Mouse (Mus musculus) forebrain, embryonic 16.5 days (tissue): ENCODE measurements around the gene Col5a3. TPM values are rescaled to one million over a fixed set of nuclear protein-coding genes. Genes with fewer than 3 reads are reported as not detected.
"Not testable (repeated sequence)": the region's sequence is repeated elsewhere in the genome, so short reads cannot be mapped to it uniquely, and the experiment has no call there.

Experiments
- ATAC-seq: fragments of 200-750 bp; cut with Nextera tagmentation; 2 replicates; pipeline ENCODE4 v1.8.0; 2017; ENCODE audit warnings: mild to moderate bottlenecking, moderate library complexity
- H3K27ac ChIP-seq: fragments of 300-500 bp; sonication (generic); 2 replicates; pipeline ENCODE4 v1.5.1; 2014; ENCODE audit warnings: low read length, control low read depth
- H3K27me3 ChIP-seq: fragments of 300-500 bp; sonication (generic); replicated peaks from 2 replicates; pipeline ENCODE4 v1.6.1; 2014; ENCODE audit warnings: low read length; ENCODE audit not compliant: control insufficient read depth, insufficient read depth
- H3K36me3 ChIP-seq: fragments of 300-500 bp; sonication (generic); 2 replicates; pipeline ENCODE4 v1.6.1; 2014; ENCODE audit not compliant: control insufficient read depth, insufficient read depth
- H3K4me1 ChIP-seq: fragments of 300-500 bp; sonication (generic); replicated peaks from 2 replicates; pipeline ENCODE4 v1.6.1; 2014; ENCODE audit warnings: low read length; ENCODE audit not compliant: control insufficient read depth, insufficient read depth
- H3K4me2 ChIP-seq: fragments of 300-500 bp; sonication (generic); 2 replicates; pipeline ENCODE4 v1.6.1; 2014; ENCODE audit warnings: mild to moderate bottlenecking, low read length, control low read depth
- H3K4me3 ChIP-seq: fragments of 300-500 bp; sonication (generic); replicated peaks from 2 replicates; pipeline ENCODE4 v1.5.1; 2014; ENCODE audit warnings: mild to moderate bottlenecking, low read length, control low read depth
- H3K9ac ChIP-seq: fragments of 300-500 bp; sonication (generic); replicated peaks from 2 replicates; pipeline ENCODE4 v1.6.1; 2014; ENCODE audit warnings: low read depth, low read length, control low read depth
- H3K9me3 ChIP-seq: fragments of 300-500 bp; sonication (generic); 2 replicates; pipeline ENCODE4 v1.6.1; 2016; ENCODE audit warnings: low read length; ENCODE audit not compliant: control insufficient read depth
- WGBS: fragments of 180-500 bp; shearing (Covaris S2); extraction: QIAGEN DNeasy Blood & Tissue Kit; methylation state at CpG from one replicate; pipeline ENCODE4 v1.1.7; 2014; 5-methylcytosine and 5-hydroxymethylcytosine counted together
- polyA plus RNA-seq: library from polyadenylated mRNA; unstranded; fragments of >200 nt; fragmentation: Nextera tagmentation; extraction: Ambion mirVana; gene quantifications from 2 replicates; pipeline ENCODE4 v1.2.1, GENCODE M21; 2015

Gene Col5a3
- polyA plus RNA-seq, 1 experiment from 2014 or later: 0.33 TPM

DNA sequence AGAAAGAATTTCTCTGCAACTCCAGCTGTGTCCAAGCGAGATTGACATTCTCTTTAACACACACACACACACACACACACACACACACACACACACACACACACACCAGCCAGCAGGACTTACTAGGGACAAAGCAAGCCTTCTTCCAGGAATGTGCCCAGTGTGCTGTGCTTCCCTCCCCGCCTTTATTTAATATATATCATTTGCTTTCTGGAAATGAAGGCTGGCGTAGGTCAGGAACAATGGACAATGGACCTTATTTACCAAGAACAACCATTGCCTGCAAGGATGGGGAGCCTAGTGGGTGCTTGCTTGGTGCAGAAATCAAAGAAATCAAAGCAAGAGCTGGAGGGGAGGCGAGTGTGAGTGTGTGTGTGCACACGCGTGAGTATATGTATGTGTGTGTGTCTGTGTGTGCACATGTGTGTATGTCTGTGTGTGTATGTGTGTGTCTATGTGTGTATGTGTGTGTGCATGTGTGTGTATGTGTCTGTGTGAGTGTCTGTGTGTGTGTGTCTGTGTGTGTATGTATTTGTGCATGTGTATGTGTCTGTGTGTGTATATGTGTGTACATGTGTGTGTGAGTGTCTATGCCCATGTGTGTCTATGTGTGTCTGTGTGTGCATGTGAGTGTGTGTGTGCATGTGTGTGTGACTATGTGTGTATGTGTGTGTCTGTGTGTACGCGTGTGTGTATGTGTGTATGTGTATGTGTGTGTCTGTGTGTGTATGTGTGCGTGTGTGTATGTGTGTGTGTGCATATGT, 22.5 kb upstream of the Col5a3 start:
- no peaks in the 10 kb centered on the region for H3K36me3 ChIP-seq
- WGBS: 80% methylated on average over 9 of the region's 9 CpGs
- H3K9me3 ChIP-seq: no peaks in the 10 kb centered on the region
- no peak overlapping the region for H3K27ac ChIP-seq
- no peak for ATAC-seq
- H3K9ac ChIP-seq: no peak overlapping the region
- H3K27me3 ChIP-seq: no peaks in the 10 kb centered on the region
- H3K4me3 ChIP-seq: no peak overlapping the region
- H3K4me2 ChIP-seq: no peak overlapping the region
- H3K4me1 ChIP-seq: no peaks in the 10 kb centered on the region

DNA sequence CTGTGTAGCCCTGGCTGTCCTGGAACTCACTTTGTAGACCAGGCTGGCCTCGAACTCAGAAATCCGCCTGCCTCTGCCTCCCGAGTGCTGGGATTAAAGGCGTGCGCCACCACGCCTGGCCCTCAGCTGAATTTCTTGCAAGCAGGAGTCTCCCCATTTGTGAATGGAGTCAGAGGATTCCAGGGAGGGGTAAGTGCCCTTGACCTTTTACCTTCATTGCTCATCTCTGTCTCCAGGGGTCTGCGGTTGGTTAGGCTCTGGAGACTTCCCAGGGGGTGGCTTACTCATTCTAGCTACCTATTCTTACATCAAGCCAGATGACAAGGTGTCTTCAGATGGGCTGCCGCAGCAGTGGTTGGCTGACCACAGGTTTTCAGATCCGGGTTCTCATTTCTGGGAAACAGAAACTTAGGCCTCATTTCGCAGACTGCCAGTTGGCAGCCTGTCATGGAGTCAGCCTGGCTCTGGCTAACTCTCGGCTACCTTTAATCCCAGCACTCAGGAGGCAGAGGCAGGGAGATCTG, 20.6 kb upstream of the Col5a3 start:
- H3K36me3 ChIP-seq, ATAC-seq, H3K27ac ChIP-seq, H3K4me3 ChIP-seq, H3K9ac ChIP-seq, H3K4me1 ChIP-seq, H3K4me2 ChIP-seq, H3K27me3 ChIP-seq, H3K9me3 ChIP-seq: not testable (repeated sequence)
- WGBS: 89% methylated on average over 10 of the region's 11 CpGs

DNA sequence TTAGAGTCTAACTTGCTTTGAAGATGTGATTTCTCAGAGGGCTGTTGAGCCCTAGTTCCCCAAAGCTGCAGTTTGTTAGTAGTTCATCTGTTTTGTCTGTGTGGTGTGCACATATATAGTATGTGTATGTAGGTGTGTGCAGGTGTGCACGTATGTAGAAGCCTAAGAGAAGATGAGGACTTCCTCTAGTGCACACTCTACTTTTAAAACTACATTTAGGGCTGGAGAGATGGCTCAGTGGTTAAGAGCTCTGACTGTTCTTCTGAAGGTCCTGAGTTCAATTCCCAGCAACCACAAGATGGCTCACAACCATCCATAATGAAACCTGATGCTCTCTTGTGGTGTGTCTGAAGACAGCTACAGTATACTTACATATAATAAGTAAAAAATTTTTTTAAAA, 20.0 kb upstream of the Col5a3 start:
- WGBS: 73% methylated on average over 1 of the region's 1 CpGs
- ATAC-seq: no peak

DNA sequence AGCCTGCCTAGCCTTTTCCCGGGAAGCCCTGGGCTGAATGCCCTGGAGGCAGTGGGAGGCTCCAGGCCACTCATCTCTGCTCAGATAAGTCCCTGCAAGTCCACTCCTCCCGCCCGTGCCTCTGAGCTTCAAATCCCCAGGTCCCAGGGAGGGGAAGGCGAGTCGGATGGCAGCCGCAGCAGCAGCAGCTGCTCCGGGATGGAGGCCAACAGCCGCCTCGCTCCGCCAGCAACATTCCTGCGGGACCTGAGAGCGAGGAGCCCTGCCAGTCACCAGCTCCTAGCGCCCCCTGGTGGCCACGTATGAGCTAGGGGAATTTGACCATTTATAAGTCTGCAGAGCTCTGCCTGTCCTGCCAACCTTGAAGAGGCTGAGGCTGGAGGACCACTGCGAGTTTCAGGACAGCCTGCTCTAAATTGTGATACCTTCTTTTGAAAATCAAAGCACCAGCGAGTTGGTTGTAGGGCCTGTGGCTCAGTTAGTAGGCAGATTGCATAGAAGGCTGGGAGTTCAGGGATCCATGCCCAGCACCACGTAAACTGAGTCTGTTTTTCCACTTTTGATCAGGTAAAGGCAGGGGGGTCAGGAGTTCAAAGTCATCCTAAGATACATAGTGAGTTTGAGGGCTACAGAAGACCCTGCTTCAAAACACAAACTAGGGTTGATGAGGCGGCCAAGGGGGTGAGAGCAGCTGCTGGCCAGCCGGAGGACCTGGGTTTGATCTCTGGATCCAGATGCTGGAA, 16.2 kb upstream of the Col5a3 start:
- Histone ChIP-seq H3K36me3 (no peaks in the 10 kb centered on the region), H3K4me3 (no peak overlapping the region), H3K27me3 (0 out of 2 replicates have a peak, but pooled peaks cover 2% of the 10 kb centered on the region), H3K27ac (no peak overlapping the region), H3K4me1 (peaks cover 6% of the 10 kb centered on the region), H3K9ac (peak overlapping the region; percentile 48), H3K4me2 (peak overlapping the region; percentile 29; the same call in 1 of the 2 replicates), H3K9me3 (no peaks in the 10 kb centered on the region)
- WGBS: 16% methylated on average over 19 of the region's 19 CpGs
- peak; percentile 91 for ATAC-seq

More for the DNA sequence above, 20.0 kb upstream of the Col5a3 start:
- no peak overlapping the region for H3K4me3 ChIP-seq
- no peaks in the 10 kb centered on the region for H3K9me3 ChIP-seq
- no peaks in the 10 kb centered on the region for H3K36me3 ChIP-seq
- H3K9ac ChIP-seq: no peak overlapping the region
- H3K4me2 ChIP-seq: no peak overlapping the region
- H3K4me1 ChIP-seq: peaks cover 6% of the 10 kb centered on the region
- H3K27ac ChIP-seq: no peak overlapping the region
- H3K27me3 ChIP-seq: 0 out of 2 replicates have a peak, but pooled peaks cover 2% of the 10 kb centered on the region

DNA sequence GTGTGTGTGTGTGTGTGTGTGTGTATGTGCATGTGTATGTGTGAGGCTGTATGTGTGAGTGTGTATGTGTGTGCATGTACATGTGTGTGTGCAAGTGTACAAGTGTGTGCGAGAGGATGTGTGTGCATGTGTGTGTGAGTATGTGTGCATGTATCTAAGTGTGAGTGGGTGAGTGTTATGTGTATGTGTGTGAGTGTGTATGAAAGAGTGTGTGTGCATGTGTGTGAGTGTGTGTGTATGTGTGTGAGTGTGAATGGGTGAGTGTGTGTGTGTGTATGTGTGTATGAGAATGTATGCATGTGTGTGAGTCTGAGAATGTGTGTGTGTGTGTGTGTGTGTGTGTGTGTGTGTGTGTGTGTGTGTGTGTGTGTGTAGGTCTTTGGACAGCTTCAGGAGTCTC, 13.3 kb upstream of the Col5a3 start:
- H3K4me1 ChIP-seq: peaks cover 6% of the 10 kb centered on the region
- H3K9me3 ChIP-seq: no peaks in the 10 kb centered on the region
- H3K4me2 ChIP-seq: no peak overlapping the region
- H3K27me3 ChIP-seq: 0 out of 2 replicates have a peak, but pooled peaks cover 2% of the 10 kb centered on the region
- no peak overlapping the region for H3K4me3 ChIP-seq
- no peak for ATAC-seq
- H3K36me3 ChIP-seq: no peaks in the 10 kb centered on the region
- 92% methylated on average over 1 of the region's 1 CpGs for WGBS
- no peak overlapping the region for H3K27ac ChIP-seq
- no peak overlapping the region for H3K9ac ChIP-seq

DNA sequence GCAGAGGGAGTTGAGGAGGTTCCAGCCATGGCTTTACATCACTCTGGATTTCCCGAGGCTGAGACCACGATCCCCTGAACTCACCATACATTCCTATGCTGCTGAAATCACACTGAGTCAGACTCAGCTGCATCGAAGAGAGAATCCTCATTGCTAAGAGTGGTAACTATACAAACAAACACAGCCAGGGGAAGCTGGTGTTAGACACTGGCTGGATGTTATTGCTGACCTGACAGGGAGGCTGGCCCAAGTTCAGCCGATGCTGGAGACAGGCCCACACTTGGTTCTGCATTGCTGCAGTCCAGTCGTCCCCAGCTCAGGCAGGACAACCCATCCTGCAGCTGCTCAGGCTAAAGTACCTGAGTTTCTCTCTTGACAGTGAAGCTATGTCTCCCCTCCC, 10.9 kb upstream of the Col5a3 start:
- ATAC-seq: no peak
- WGBS: 73% methylated on average over 5 of the region's 5 CpGs
- Histone ChIP-seq H3K27ac (no peak overlapping the region), H3K9me3 (no peaks in the 10 kb centered on the region), H3K4me2 (no peak overlapping the region), H3K4me3 (no peak overlapping the region), H3K36me3 (no peaks in the 10 kb centered on the region), H3K9ac (no peak overlapping the region), H3K27me3 (no peaks in the 10 kb centered on the region), H3K4me1 (peaks cover 4% of the 10 kb centered on the region)

DNA sequence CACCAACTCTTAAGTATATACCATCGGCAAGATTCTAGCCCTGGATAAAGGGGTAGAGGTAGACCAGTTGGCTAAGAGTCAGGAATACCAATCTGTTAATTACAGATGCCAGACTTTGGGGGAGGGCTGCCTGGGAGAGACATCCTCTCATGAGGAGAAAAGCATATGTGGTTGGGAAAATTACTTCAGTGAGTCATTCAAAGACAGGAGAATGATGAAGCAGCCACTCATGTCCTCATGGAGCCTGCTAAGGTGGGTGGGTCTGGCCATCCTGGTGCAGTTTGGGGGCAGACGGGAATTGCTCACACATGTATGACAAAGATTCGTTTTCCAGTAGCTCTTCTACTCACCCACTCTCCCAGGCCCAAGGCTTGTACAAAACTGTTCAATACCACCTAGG, 8.0 kb upstream of the Col5a3 start:
- Histone ChIP-seq H3K4me1 (no peaks in the 10 kb centered on the region), H3K27me3 (no peaks in the 10 kb centered on the region), H3K9ac (no peak overlapping the region), H3K4me3 (no peak overlapping the region), H3K36me3 (no peaks in the 10 kb centered on the region), H3K9me3 (no peaks in the 10 kb centered on the region), H3K27ac (no peak overlapping the region), H3K4me2 (no peak overlapping the region)
- 86% methylated on average over 3 of the region's 3 CpGs for WGBS
- no peak for ATAC-seq

DNA sequence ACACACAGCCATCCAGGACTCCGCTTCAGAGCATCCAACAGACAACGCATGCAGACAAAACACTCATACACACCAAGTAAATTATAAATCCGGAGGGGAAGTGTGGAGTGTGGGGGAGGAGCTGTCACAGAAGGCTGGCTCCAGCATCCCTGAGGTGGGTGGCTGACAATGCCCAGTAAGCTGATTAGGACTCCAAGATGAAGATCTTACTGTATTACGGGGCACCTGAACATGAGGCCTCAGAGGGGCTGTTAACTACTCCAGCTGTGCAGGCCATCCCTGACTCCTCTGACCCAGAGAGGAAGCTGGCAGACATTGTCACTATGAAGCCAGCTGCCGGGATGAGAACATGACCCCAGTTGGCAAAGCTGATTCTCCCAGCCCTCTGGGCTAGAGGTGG, 5.1 kb upstream of the Col5a3 start:
- no peak for ATAC-seq
- H3K9me3 ChIP-seq: no peaks in the 10 kb centered on the region
- no peak overlapping the region for H3K9ac ChIP-seq
- 85% methylated on average over 5 of the region's 5 CpGs for WGBS
- H3K4me3 ChIP-seq: no peak overlapping the region
- H3K27me3 ChIP-seq: 0 out of 2 replicates have a peak, but pooled peaks cover 2% of the 10 kb centered on the region
- no peaks in the 10 kb centered on the region for H3K36me3 ChIP-seq
- H3K4me2 ChIP-seq: no peak overlapping the region
- H3K27ac ChIP-seq: no peak overlapping the region
- peaks cover under 1% of the 10 kb centered on the region; the same call in 1 of the 2 replicates for H3K4me1 ChIP-seq

DNA sequence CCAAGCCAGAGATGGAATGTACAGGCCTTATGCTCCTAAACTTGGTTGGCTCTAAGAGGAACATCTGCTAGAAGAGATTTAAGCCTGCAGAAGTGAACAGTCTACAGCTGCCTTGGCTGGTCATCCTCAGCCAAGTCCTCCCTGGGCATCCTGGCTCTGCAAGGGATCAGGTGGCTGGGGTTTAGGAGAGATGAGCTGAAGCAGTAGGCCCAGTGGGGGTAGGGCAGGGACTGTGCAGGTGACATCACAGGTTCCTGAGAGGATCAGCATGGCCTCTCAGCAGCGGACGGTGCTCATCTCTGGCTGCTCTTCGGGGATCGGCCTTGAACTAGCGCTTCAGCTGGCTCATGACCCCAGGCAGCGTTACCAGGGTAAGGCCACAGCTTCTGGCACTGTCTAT, 3.4 kb upstream of the Col5a3 start, which contains the start of gene Rdh8:
Rdh8 (plus strand) TSS at position 268 of the 400 bp plus-strand sequence.
- ATAC-seq: no peak
- H3K9me3 ChIP-seq: no peaks in the 10 kb centered on the region
- H3K27me3 ChIP-seq: 0 out of 2 replicates have a peak, but pooled peaks cover 2% of the 10 kb centered on the region
- H3K9ac ChIP-seq: no peak within 1 kb of the TSS
- H3K27ac ChIP-seq: no peak within 1 kb of the TSS
- 76% methylated on average over 6 of the region's 6 CpGs for WGBS
- peaks cover 5% of the 10 kb centered on the region; the same call in 1 of the 2 replicates for H3K4me1 ChIP-seq
- H3K4me3 ChIP-seq: no peak within 1 kb of the TSS
- H3K36me3 ChIP-seq: no peaks in the 10 kb centered on the region
- no peak within 1 kb of the TSS for H3K4me2 ChIP-seq
